Mouse (Mus musculus) intestine, embryonic 14.5 days (tissue): ENCODE results near the gene Aplp1. TPM values are rescaled to one million over a fixed set of nuclear protein-coding genes. Genes with fewer than 3 reads are reported as not detected.
A peak's percentile ranks its signal among the peaks of the same experiment; 100 is the strongest.

Experiments used
- ATAC-seq: fragments of 200-750 bp; cut with Nextera tagmentation; replicated peaks from 2 replicates; pipeline ENCODE4 v1.8.0; 2017; ENCODE audit warnings: low read depth, moderate number of reproducible peaks, moderate TSS enrichment, moderate library complexity; ENCODE audit not compliant: low FRiP score, low TSS enrichment
- DNase-seq: peaks from one replicate; pipeline ENCODE4 v3.0.0-alpha.2; 2018; ENCODE audit warnings: low spot score
- H3K27ac ChIP-seq: fragments of 300-500 bp; sonication (generic); 2 replicates; pipeline ENCODE4 v1.5.1; 2014; ENCODE audit warnings: low read depth, mild to moderate bottlenecking, control low read depth
- H3K27me3 ChIP-seq: fragments of 300-500 bp; sonication (generic); replicated peaks from 2 replicates; pipeline ENCODE4 v1.6.1; 2014; ENCODE audit warnings: low read length, control low read depth; ENCODE audit not compliant: control insufficient read depth, insufficient read depth
- H3K36me3 ChIP-seq: fragments of 300-500 bp; sonication (generic); 2 replicates; pipeline ENCODE4 v1.6.1; 2014; ENCODE audit warnings: low read length, control low read depth; ENCODE audit not compliant: control insufficient read depth, insufficient read depth
- H3K4me1 ChIP-seq: fragments of 300-500 bp; sonication (generic); replicated peaks from 2 replicates; pipeline ENCODE4 v1.6.1; 2014; ENCODE audit warnings: low read length, control low read depth, mixed read lengths; ENCODE audit not compliant: control insufficient read depth, insufficient read depth
- H3K4me2 ChIP-seq: fragments of 300-500 bp; sonication (generic); 2 replicates; pipeline ENCODE4 v1.6.1; 2014; ENCODE audit warnings: low read length
- H3K4me3 ChIP-seq: fragments of 300-500 bp; sonication (generic); 2 replicates; pipeline ENCODE4 v1.5.1; 2014; ENCODE audit warnings: low read depth, low read length, control low read depth, mixed read lengths
- H3K9ac ChIP-seq: fragments of 300-500 bp; sonication (generic); 2 replicates; pipeline ENCODE4 v1.6.1; 2014; ENCODE audit warnings: mild to moderate bottlenecking, low read length
- H3K9me3 ChIP-seq: fragments of 300-500 bp; sonication (generic); 2 replicates; pipeline ENCODE4 v1.6.1; 2016; ENCODE audit warnings: low read length, control low read depth; ENCODE audit not compliant: control insufficient read depth
- WGBS: fragments of 180-500 bp; shearing (Covaris S2); extraction: QIAGEN DNeasy Blood & Tissue Kit; methylation state at CpG from one replicate; pipeline ENCODE4 v1.1.7; 2014; 5-methylcytosine and 5-hydroxymethylcytosine counted together
- polyA plus RNA-seq: library from polyadenylated mRNA; unstranded; fragments of >200 nt; fragmentation: Nextera tagmentation; extraction: Ambion mirVana; gene quantifications from 2 replicates; pipeline ENCODE4 v1.2.1, GENCODE M21; 2014

The Aplp1 gene
- polyA plus RNA-seq, 1 experiment from 2014 or later, result 43.0 TPM

DNA sequence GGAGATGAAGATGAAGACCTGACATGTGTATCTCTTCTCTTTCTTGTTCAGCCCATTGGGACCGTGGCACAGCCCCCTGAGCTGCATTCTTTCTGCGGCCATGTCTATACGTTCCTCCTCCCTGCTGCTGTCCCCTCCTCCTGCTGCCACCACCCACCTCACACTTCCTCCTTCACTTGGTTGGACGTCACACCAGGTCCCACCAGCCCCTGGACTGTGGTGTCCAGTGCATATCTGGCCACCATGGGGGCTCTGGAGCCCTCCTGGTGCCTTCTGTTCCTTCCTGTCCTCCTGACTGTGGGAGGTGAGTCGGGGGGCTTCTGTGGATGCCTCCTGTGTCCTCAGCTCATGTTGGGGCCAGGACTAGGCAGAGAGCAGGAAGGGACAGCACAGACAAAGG lies 31.7 kb downstream of the Aplp1 start, which contains the start of gene Tyrobp:
Gene Tyrobp (plus strand): TSS at position 165 of the 400 bp plus-strand sequence.
- Histone ChIP-seq H3K9ac (no peak within 1 kb of the TSS), H3K27ac (no peak within 1 kb of the TSS), H3K4me1 (no peaks in the 10 kb centered on the region), H3K36me3 (no peaks in the 10 kb centered on the region), H3K27me3 (no peaks in the 10 kb centered on the region), H3K4me3 (no peak within 1 kb of the TSS), H3K4me2 (no peak within 1 kb of the TSS), H3K9me3 (no peaks in the 10 kb centered on the region; the same call in 1 of the 2 replicates)
- ATAC-seq, result no peak
- WGBS, result 63% methylated on average over 5 of the region's 5 CpGs
- no peak for DNase-seq

DNA sequence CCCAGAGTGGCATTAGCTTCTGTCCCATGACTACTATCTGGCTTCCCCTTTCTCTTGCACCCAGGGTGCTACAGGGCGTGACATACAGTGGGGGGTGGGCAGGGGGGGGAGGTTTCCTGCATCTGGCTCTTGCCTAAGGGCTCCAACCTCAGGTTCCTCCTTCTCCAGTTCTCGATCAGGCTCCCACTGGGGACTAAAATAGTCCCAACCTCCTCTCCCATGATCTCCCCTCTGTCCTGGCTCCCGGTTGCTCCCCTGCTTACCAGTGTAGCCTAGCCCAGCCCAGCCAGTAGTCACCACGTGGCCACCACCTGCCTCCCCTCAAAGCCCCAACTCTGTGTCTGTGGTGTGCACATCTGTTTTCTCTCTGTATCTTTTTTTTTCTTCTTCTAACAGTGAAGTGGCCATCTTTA lies 32.6 kb downstream of the Aplp1 start:
- ATAC-seq (no peak), DNase-seq (no peak)
- H3K4me2 ChIP-seq, result no peak overlapping the region
- no peak overlapping the region for H3K9ac ChIP-seq
- WGBS, result 62% methylated on average over 4 of the region's 4 CpGs
- H3K9me3 ChIP-seq, result no peaks in the 10 kb centered on the region
- no peak overlapping the region for H3K27ac ChIP-seq
- H3K36me3 ChIP-seq, result no peaks in the 10 kb centered on the region
- no peak overlapping the region for H3K4me3 ChIP-seq
- no peaks in the 10 kb centered on the region for H3K27me3 ChIP-seq
- no peaks in the 10 kb centered on the region for H3K4me1 ChIP-seq

DNA sequence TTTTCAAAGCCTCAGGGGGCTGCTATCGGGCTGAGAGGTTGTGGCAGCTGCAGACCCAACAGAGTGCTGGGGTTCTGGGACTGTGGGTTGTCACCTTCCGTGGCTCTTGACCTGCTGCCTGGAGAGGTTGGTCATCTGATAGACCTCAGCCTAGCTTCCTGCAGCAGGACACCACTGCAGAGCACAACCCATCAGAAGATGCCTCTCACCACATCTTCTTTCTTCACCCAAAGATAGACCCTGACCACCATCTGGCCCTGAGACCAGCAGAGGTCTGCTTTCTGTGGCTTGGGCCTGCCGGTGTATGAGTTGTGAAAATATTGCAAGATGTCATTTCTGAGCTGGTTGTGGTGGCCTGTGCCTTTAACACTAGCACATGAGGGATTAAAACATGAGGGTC lies 34.3 kb downstream of the Aplp1 start:
- H3K27ac ChIP-seq, result no peak overlapping the region
- no peaks in the 10 kb centered on the region for H3K36me3 ChIP-seq
- H3K4me2 ChIP-seq, result no peak overlapping the region
- no peak overlapping the region for H3K4me3 ChIP-seq
- DNase-seq, result no peak
- H3K9me3 ChIP-seq, result no peaks in the 10 kb centered on the region
- no peaks in the 10 kb centered on the region for H3K4me1 ChIP-seq
- H3K27me3 ChIP-seq, result no peaks in the 10 kb centered on the region
- 77% methylated on average over 3 of the region's 3 CpGs for WGBS
- H3K9ac ChIP-seq, result no peak overlapping the region
- no peak for ATAC-seq

DNA sequence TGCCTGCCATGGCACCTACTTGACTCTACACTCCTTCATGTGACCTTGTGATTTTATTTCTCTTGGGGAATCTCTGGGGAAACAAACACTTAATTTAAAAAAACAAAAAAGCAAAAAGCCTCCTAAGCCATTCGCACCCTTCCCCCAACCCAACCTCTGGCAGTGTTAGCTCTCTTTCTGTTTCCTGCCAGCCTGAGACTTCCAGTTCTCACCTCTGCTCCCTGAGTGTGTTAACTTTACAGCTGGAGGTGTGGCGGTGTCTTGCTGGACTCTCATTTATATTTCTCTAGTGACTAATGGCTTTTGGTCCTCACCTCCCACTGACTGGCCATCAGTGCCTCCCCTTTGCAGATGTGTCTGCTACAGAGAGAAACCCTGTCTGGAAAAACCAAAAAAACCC lies 35.5 kb downstream of the Aplp1 start:
- Histone ChIP-seq H3K9ac (no peak overlapping the region), H3K9me3 (no peaks in the 10 kb centered on the region), H3K4me3 (no peak overlapping the region), H3K4me2 (no peak overlapping the region), H3K27me3 (no peaks in the 10 kb centered on the region), H3K27ac (no peak overlapping the region), H3K36me3 (no peaks in the 10 kb centered on the region), H3K4me1 (no peaks in the 10 kb centered on the region)
- 45% methylated on average over 2 of the region's 2 CpGs for WGBS
- no peak for DNase-seq
- no peak for ATAC-seq

DNA sequence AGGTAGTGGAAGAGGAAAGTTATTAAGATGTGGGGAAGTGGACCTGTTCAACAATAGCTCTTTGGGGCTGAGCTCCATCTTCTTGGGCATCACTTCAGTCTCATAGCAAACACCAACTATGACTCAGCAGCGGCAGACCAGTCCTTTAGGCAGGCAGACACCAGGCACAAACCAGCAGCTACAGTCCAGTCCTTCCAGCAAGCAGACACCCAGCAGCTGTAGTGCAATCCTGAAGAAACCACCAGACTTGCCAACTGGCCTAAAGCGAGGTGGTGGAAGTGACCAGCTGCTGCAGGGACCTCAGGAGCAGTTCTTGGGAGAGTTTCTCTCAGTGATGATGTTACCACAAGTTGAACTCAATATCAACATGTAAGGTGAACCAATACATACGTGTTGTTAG lies 36.7 kb downstream of the Aplp1 start:
- Histone ChIP-seq H3K36me3 (no peaks in the 10 kb centered on the region), H3K4me2 (no peak overlapping the region), H3K4me3 (no peak overlapping the region), H3K4me1 (no peaks in the 10 kb centered on the region), H3K27me3 (no peaks in the 10 kb centered on the region), H3K9me3 (no peaks in the 10 kb centered on the region), H3K9ac (no peak overlapping the region), H3K27ac (no peak overlapping the region)
- 87% methylated on average over 3 of the region's 3 CpGs for WGBS
- no peak for DNase-seq
- ATAC-seq, result no peak

DNA sequence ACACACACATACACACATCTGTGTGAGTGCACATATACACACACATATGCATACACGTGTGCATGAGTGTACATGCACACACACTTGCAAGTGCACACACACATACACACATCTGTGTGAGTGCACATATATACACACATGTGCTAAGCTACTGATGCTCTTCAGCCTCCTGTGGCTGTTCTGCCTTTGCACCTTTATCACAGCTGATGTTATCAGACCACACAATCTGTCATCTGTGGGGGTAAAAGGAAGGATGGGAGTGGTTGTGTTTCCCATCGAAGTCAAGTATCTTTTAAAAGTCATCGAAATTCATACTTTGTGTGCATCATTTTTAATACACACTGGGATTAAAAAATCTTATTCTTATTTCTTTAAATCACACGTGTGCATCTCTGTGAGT lies 43.0 kb downstream of the Aplp1 start:
- no peaks in the 10 kb centered on the region for H3K9me3 ChIP-seq
- H3K4me2 ChIP-seq, result no peak overlapping the region
- no peak overlapping the region for H3K9ac ChIP-seq
- H3K27ac ChIP-seq, result no peak overlapping the region
- H3K4me3 ChIP-seq, result no peak overlapping the region
- no peaks in the 10 kb centered on the region for H3K27me3 ChIP-seq
- 72% methylated on average over 4 of the region's 4 CpGs for WGBS
- DNase-seq (no peak), ATAC-seq (no peak)
- no peaks in the 10 kb centered on the region for H3K36me3 ChIP-seq
- H3K4me1 ChIP-seq, result no peaks in the 10 kb centered on the region

DNA sequence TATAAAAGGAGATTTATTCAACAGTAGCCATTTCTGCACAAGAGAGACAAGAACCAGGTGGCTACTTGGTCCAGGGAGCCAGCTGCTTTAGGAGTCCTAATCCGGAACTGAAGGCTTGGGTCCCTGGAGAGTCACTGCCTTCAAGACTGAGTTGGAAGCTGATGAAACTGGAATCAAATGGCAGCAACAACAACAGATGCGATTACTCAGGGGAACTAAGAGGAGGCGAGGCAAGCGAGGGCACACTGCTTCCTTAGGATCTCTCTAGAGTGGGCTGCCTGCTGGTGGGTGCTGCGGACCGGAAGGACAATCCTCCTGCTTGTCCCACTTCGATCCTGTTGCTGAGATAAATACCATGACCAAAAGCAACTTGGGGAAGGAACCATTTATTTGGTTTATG lies 45.7 kb downstream of the Aplp1 start:
- no peak for ATAC-seq
- no peak overlapping the region for H3K27ac ChIP-seq
- no peak overlapping the region for H3K4me3 ChIP-seq
- WGBS, result 43% methylated on average over 7 of the region's 7 CpGs
- no peaks in the 10 kb centered on the region for H3K4me1 ChIP-seq
- no peak overlapping the region for H3K4me2 ChIP-seq
- no peaks in the 10 kb centered on the region for H3K27me3 ChIP-seq
- no peak for DNase-seq
- H3K9me3 ChIP-seq, result no peaks in the 10 kb centered on the region
- H3K36me3 ChIP-seq, result no peaks in the 10 kb centered on the region
- H3K9ac ChIP-seq, result no peak overlapping the region; the same call in 1 of the 2 replicates

DNA sequence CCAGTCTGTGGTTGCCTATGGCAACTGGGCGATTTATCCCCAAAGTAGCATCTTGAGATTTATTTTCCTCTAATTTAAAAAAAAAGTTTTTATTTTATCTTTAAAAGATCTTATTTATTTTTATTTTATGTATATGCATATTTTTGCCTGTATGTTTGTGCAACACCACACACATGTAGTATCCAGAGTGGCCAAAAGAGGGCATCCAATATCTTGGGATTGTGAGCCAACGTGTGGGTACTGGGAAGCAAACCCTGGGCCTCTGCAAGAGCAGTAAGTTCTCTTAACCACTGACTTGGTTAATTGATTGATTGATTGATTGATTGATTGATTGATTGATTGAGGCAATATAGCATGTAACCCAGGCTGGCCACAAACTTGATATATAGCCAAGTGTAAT lies 50.5 kb downstream of the Aplp1 start:
- Histone ChIP-seq H3K9me3 (no peaks in the 10 kb centered on the region), H3K27me3 (no peaks in the 10 kb centered on the region), H3K9ac (no peak overlapping the region), H3K27ac (no peak overlapping the region), H3K4me3 (no peak overlapping the region), H3K4me1 (no peaks in the 10 kb centered on the region), H3K4me2 (no peak overlapping the region), H3K36me3 (no peaks in the 10 kb centered on the region)
- DNase-seq, result no peak
- 47% methylated on average over 2 of the region's 2 CpGs for WGBS
- no peak for ATAC-seq

DNA sequence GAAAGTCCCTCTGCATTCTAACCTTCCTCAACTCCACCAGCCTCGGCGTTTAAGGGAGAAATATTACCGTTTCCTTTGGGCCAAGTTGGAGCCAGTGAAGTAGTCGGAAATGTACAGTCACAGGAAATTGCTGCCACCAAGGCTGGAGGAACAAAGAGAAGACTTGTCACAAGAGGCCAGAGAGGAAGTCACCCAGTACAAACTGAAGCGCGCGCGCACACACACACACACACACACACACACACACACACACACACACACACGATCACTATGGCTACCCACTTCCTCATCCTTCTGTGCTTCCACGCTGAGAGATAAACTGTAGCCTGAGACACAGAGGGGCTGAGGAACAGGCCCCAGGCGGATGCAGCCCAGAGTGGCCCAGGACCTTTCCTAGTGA lies 51.0 kb downstream of the Aplp1 start:
- 49% methylated on average over 11 of the region's 11 CpGs for WGBS
- Histone ChIP-seq H3K4me1 (no peaks in the 10 kb centered on the region), H3K4me3 (no peak overlapping the region), H3K27me3 (no peaks in the 10 kb centered on the region), H3K27ac (0 out of 2 replicates have a peak overlapping the region, but pooled peaks have one; percentile 14), H3K9me3 (no peaks in the 10 kb centered on the region), H3K9ac (no peak overlapping the region), H3K36me3 (no peaks in the 10 kb centered on the region), H3K4me2 (no peak overlapping the region)
- no peak for ATAC-seq
- DNase-seq, result no peak
